Mouse (Mus musculus): Measurements from ENCODE around the gene Nudt3.

Nudt3 gene

DNA sequence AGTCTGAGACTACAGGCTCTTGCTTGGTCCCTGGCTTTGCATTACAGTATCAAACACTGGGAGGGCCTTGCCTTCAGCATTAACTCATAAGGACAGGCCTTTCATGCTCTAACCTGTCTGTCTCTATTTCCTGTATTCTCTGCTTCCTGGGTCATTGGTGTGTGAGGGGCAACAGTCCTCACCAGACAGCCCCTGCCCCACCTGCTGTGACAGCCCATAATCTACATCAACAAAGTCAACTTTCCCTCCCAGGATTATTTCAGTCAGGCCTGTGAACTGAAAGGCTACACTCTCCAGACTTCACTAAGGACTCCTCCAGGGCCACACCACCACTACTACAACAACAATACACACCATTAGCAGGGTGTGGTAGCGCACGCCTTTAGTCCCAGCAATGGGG lies 20.3 kb downstream of the Nudt3 start:
- in situ Hi-C loops (cut with MboI; ENCODE audit: low sequenced_read_pairs) = no loop called here

GRCm38 (mm10) chr17:27600869-27601268 lies 22.4 kb downstream of the Nudt3 start:
- in situ Hi-C loops (cut with MboI; ENCODE audit: low sequenced_read_pairs) = no loop called here

- in situ Hi-C loops (cut with MboI; ENCODE audit: low sequenced_read_pairs) = no loop called here
Measured at GRCm38 (mm10) chr17:27600286-27600685, 23.0 kb downstream of the Nudt3 start.

DNA sequence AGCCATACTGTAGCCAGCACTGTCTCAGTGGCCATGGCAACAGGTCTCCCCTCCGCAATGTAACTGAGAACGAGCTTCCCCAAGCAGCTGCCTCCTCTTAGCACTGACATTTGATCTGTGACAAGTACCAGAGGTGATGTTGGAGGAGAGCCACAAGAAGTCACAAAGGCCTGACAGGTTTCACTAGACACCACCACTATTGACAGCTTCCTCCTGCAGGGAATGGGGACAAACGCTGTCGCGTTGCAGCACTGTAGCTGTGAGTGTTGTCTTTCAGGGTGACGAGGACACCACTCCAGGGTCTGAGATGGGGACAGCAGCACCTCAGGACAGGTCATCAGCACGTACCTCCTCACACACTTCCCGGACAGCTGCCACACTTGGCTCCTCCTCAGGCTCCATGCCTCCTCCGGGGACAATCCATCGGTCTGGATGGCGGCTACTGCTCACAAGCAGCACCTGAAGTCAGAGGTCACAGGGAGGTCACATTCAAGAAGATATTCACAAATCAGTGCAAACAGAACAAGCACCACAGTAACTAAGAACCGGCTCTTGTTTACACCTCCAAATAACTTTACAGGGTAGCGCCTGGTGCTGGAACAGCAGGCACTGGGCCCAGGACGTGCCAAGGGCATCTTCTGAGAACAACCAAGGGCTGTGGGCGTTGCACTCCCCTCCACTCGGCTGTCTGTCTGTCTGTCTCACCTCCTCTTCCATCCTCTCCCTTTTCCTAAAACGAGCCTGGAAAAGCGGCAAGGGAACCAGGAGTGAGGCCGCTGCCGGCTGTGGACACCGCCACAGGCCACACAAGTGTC lies 26.7 kb downstream of the Nudt3 start:
- in situ Hi-C loops (cut with MboI; ENCODE audit: low sequenced_read_pairs) = no loop called here

- in situ Hi-C loops (cut with MboI; ENCODE audit: low sequenced_read_pairs) = no loop called here
Measured at GRCm38 (mm10) chr17:27595659-27596375, 27.5 kb downstream of the Nudt3 start.

DNA sequence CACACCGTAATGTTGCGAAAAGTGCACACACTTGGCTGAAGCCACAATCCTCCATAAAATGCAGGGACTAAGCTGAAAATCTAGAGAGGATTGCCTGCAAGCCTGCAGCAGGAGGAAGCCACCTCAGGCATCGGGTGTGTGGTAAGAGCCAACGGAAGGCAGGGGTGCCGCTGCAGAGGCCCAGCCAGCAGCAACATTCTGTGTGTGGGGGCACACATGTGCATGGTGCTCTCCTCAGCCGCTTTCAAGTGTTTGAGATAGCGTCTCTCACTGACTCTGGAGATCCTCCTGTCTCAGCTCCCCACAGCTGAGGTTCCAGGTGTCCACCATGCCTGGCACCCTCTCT lies 30.8 kb downstream of the Nudt3 start:
- in situ Hi-C loops (cut with MboI; ENCODE audit: low sequenced_read_pairs) = no loop called here

- in situ Hi-C loops (cut with MboI; ENCODE audit: low sequenced_read_pairs) = no loop called here
Measured at GRCm38 (mm10) chr17:27591826-27592564, 31.3 kb downstream of the Nudt3 start.

DNA sequence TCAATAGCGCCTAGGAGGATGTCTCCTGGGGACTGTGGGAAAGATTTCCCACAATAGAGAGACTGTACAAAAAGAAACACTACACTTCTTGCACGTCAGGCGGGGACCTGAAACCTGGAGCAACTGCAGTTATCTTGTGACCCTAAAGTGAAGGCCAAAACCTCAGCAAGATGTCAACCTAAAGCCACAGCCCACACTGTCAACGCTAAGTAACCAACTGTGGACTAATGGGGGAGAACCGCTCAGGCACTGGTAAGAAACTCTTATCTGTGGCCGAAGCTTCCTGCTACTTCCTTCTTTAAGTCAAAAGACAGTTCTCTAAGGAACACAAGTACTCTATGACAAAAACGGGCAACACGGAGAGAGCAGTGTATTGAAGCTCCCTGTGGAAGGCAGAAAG lies 35.1 kb downstream of the Nudt3 start:
- in situ Hi-C loops (cut with MboI; ENCODE audit: low sequenced_read_pairs) = no loop called here

GRCm38 (mm10) chr17:27587252-27587651 lies 36.0 kb downstream of the Nudt3 start:
- in situ Hi-C loops (cut with MboI; ENCODE audit: low sequenced_read_pairs) = no loop called here

DNA sequence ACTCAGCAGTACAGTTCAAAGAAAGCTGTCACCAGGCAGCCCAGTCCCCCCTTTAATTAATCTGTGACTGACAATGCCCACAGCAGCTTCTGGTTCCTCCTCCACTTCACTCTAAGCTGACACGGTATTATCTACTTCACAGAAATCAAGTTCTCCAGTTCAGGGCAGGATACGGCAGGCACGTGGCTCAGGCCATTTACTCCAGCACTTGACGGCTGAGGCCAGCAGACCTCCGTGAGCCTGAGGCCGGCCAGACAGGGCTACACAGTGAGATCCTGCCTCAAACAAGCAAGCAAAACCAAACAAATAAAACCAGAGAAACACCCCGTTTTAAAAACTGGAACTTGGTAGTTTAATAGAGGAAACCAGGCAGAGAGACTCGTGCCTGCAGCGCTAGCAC lies 36.6 kb downstream of the Nudt3 start:
- in situ Hi-C loops (cut with MboI; ENCODE audit: low sequenced_read_pairs) = no loop called here

DNA sequence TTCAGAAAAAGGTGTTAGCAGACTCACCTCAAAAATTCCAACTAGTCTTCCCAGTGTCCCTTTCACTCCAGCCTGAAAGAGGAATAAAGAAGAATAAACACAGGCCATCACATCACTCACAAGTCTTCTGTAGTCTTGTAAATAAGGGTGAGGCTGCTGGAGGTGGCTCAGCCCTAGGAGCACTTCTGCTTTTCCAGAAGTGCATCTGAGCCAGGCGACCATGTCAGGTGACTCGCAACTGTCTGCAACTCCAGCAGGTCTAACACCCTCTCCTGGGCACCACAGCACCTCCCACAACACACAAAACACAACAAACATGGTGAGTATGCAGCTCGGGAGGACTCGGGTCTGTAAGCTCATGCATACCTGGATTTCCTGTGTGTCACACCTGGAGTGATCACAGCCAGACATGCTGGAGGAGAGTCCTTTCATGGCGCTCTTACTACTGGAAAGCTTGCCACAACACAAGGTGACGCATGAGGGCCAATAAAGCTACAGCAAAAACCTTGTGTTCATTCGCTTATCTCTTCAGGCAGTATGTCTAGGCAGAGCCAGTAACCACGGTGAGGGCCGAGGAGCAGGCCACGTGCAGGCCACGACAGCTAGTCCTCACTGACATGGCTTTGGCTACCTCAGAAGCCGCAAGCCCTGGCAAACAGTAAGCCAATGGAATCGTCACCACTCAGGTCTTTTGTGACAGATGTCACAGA lies 40.0 kb downstream of the Nudt3 start:
- in situ Hi-C loops (cut with MboI; ENCODE audit: low sequenced_read_pairs) = no loop called here

DNA sequence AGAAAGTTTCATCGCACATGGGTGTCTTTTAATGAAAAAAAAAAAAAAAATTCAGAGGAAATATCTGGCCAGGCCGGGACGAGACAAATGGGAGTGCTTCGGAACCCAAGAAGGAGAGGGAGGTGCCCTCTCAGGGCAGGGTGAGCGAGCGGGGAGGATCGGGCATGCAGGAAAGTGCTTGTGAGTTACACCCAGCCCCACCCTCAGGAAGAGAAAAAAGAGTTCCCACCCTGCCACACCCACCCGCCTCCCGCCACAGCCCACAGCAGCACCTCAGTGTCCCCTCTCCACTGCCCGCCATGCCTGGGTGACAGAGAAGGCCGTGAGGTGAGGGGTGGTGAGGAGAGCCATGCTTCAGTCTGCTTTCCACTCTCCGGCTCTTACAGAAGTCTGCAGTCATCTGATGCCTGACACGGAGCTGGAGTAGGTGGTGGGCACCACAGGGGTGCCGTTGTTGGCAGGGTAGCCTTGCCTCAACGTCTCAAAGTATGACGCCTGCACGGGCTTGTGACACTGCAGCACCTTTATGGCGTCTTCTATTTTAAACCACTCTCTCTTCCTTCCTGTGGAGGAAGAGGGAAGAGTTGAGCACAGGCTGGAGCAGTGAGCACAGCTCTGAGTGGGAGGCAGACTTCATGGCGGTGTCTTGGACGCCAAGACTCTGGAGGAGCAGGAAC lies 42.8 kb downstream of the Nudt3 start:
- in situ Hi-C loops (cut with MboI; ENCODE audit: low sequenced_read_pairs) = no loop called here

- in situ Hi-C loops (cut with MboI; ENCODE audit: low sequenced_read_pairs) = no loop called here
Measured at GRCm38 (mm10) chr17:27579816-27580215, 43.5 kb downstream of the Nudt3 start.

DNA sequence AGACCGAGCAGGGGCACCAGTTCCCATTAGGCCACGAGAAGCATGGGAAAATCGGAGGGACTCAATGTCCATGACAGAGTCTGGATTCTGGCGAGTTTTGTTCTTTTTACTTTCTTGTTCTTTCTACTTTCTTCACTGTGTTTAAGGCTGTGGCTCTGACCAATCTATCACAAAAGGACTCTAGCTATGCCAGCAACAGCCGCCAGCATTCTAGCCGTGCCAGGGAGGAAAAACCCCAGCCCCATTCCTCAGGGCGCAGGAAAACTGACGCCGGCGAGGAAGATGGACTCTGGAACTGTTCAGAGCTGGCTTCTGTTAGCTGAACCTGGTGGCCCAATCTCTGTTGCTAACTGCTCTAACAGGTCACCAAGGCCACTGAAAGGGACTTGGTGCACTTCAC lies 44.8 kb downstream of the Nudt3 start:
- in situ Hi-C loops (cut with MboI; ENCODE audit: low sequenced_read_pairs) = no loop called here

DNA sequence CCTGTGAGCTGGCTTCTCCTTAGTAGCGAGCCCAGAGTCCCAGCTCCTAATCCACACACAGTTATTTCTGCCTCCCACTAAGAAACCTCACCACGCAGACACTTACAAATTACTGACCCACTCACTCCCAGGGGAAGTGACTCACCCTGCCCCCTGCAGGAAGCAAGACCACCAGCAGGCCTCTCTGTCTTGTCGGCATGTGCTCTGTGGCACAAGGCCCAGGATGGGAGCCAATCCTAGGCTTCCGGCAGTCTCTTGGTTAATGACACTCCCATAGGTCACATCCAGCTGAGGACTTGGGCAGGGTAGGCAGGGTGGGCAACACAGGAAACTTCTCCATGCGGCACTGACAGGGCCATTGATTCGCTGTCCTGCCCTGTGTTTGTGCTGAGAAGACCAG lies 45.8 kb downstream of the Nudt3 start:
- in situ Hi-C loops (cut with MboI; ENCODE audit: low sequenced_read_pairs) = no loop called here

- in situ Hi-C loops (cut with MboI; ENCODE audit: low sequenced_read_pairs) = no loop called here
Measured at GRCm38 (mm10) chr17:27576056-27576455, 47.2 kb downstream of the Nudt3 start.

- in situ Hi-C loops (cut with MboI; ENCODE audit: low sequenced_read_pairs) = no loop called here
Measured at GRCm38 (mm10) chr17:27575116-27575776, 48.0 kb downstream of the Nudt3 start.

- in situ Hi-C loops (cut with MboI; ENCODE audit: low sequenced_read_pairs) = no loop called here
Measured at GRCm38 (mm10) chr17:27574470-27575115, 48.7 kb downstream of the Nudt3 start.

- in situ Hi-C loops (cut with MboI; ENCODE audit: low sequenced_read_pairs) = no loop called here
Measured at GRCm38 (mm10) chr17:27573772-27574320, 49.4 kb downstream of the Nudt3 start.
